Mouse (Mus musculus): Measurements from ENCODE around the gene Asic2.

- TF ChIP-seq CTCF (IDR thresholded peaks at IDR 0.05; ENCODE audit: low read depth) = no peak
- no peak for TF ChIP-seq EP300 (IDR thresholded peaks at IDR 0.05; ENCODE audit: low read depth)
Observed at GRCm38 (mm10) chr11:82004810-82005209, 36.6 kb upstream of the Asic2 start.
